Mouse (Mus musculus): ENCODE measurements around the gene Nfic. TPM values are rescaled to one million over a fixed set of nuclear protein-coding genes. Genes with fewer than 3 reads are reported as not detected.

Gene Nfic
- total and polyA plus RNA-seq, 3 experiments = 2.0 to 9.7 TPM; not detected in 1

- Histone ChIP-seq H3K27me3 (ENCODE audit: control insufficient read depth in 1 of 2, insufficient read depth in 2 of 2, low read length in 2 of 2) (no peaks in the 10 kb centered on the region), H3K79me2 (ENCODE audit: control insufficient read depth, insufficient read depth, low read length, poor library complexity) (peaks cover 7% of the 10 kb centered on the region), H3K27ac (ENCODE audit: control insufficient read depth, low read depth, low read length) (no peak overlapping the region), H3K4me3 (ENCODE audit: control insufficient read depth in 1 of 2, insufficient read depth in 1 of 2, low read depth in 2 of 2, low read length in 2 of 2) (no peak overlapping the region), H3K36me3 (ENCODE audit: control insufficient read depth in 1 of 2, insufficient read depth in 2 of 2, low read length in 2 of 2) (no peaks in the 10 kb centered on the region; a peak in 1 of 4 replicates), H3K4me1 (ENCODE audit: control insufficient read depth in 1 of 2, insufficient read depth in 2 of 2, low read length in 2 of 2) (peaks cover 0 to 1% of the 10 kb centered on the region in 2 experiments; a peak in 1 of 4 replicates), H3K9me3 (replicated peaks; ENCODE audit: insufficient read depth, low read length) (no peaks in the 10 kb centered on the region), H3K9ac (ENCODE audit: control insufficient read depth, low read depth, low read length, poor library complexity, severe bottlenecking) (no peak overlapping the region)
- no peak for DNase-seq (ENCODE audit: low read depth, low spot score)
- TF ChIP-seq MYC (IDR thresholded peaks at IDR 0.05; ENCODE audit: low read depth, low read length) (no peak), USF1 (IDR thresholded peaks at IDR 0.05; ENCODE audit: low read depth, low read length) (no peak), ETS1 (IDR thresholded peaks at IDR 0.05; ENCODE audit: low read depth, low read length) (no peak), ELF1 (IDR thresholded peaks at IDR 0.05; ENCODE audit: low read depth, low read length) (no peak), UBTF (IDR thresholded peaks at IDR 0.05; ENCODE audit: borderline replicate concordance, insufficient read depth, low read depth, low read length) (no peak), SMC3 (IDR thresholded peaks at IDR 0.05; ENCODE audit: low read depth, low read length) (no peak), GABPA (IDR thresholded peaks at IDR 0.05; ENCODE audit: low read depth, low read length) (no peak), MAX (IDR thresholded peaks at IDR 0.05; ENCODE audit: low read length) (no peak), GATA1 (IDR thresholded peaks at IDR 0.05; ENCODE audit: low read depth, low read length) (no peak), CTCF (IDR thresholded peaks at IDR 0.05 in 2 of 3, conservative IDR thresholded peaks at IDR 0.05 in 1 of 3; ENCODE audit: control insufficient read depth in 1 of 3, insufficient read depth in 1 of 3, low read depth in 2 of 3, low read length in 3 of 3, poor library complexity in 1 of 3, severe bottlenecking in 1 of 3) (no peak), MAZ (IDR thresholded peaks at IDR 0.05; ENCODE audit: low read depth, low read length) (no peak)
Observed at GRCm38 (mm10) chr10:81422191-81422590, 33.2 kb downstream of the Nfic start.

- no peak overlapping the region for H3K4me3 ChIP-seq (ENCODE audit: control insufficient read depth in 1 of 2, insufficient read depth in 1 of 2, low read depth in 2 of 2, low read length in 2 of 2)
- H3K9me3 ChIP-seq (replicated peaks; ENCODE audit: insufficient read depth, low read length) = no peaks in the 10 kb centered on the region
- TF ChIP-seq POLR2AphosphoS2 (IDR thresholded peaks at IDR 0.05; ENCODE audit: low read length) (no peak), GATA1 (IDR thresholded peaks at IDR 0.05; ENCODE audit: low read depth, low read length) (no peak), JUND (IDR thresholded peaks at IDR 0.05; ENCODE audit: low read depth, low read length) (no peak), MEF2A (IDR thresholded peaks at IDR 0.05; ENCODE audit: extremely low read depth, insufficient replicate concordance, low read depth, low read length, poor library complexity, severe bottlenecking) (no peak), UBTF (IDR thresholded peaks at IDR 0.05; ENCODE audit: borderline replicate concordance, insufficient read depth, low read depth, low read length) (no peak), RCOR1 (IDR thresholded peaks at IDR 0.05; ENCODE audit: low read depth, low read length) (no peak), NELFE (IDR thresholded peaks at IDR 0.05; ENCODE audit: low read depth, low read length) (no peak), TCF12 (IDR thresholded peaks at IDR 0.05; ENCODE audit: low read depth, low read length) (no peak), CHD1 (IDR thresholded peaks at IDR 0.05; ENCODE audit: low read depth, low read length) (no peak), ZMIZ1 (IDR thresholded peaks at IDR 0.05; ENCODE audit: low read depth, low read length) (no peak), BHLHE40 (IDR thresholded peaks at IDR 0.05; ENCODE audit: borderline replicate concordance, low read depth, low read length) (no peak), MAX (IDR thresholded peaks at IDR 0.05; ENCODE audit: low read length) (no peak)
- no peak for DNase-seq (ENCODE audit: low read depth, low spot score)
- no peaks in the 10 kb centered on the region; a peak in 1 of 4 replicates for H3K36me3 ChIP-seq (ENCODE audit: control insufficient read depth in 1 of 2, insufficient read depth in 2 of 2, low read length in 2 of 2)
- H3K4me1 ChIP-seq (ENCODE audit: control insufficient read depth in 1 of 2, insufficient read depth in 2 of 2, low read length in 2 of 2) = no peaks in the 10 kb centered on the region
- no peak overlapping the region for H3K27ac ChIP-seq (ENCODE audit: control insufficient read depth, low read depth, low read length)
- peaks cover 7% of the 10 kb centered on the region for H3K79me2 ChIP-seq (ENCODE audit: control insufficient read depth, insufficient read depth, low read length, poor library complexity)
- H3K27me3 ChIP-seq (ENCODE audit: control insufficient read depth in 1 of 2, insufficient read depth in 2 of 2, low read length in 2 of 2) = no peaks in the 10 kb centered on the region
- H3K9ac ChIP-seq (ENCODE audit: control insufficient read depth, low read depth, low read length, poor library complexity, severe bottlenecking) = no peak overlapping the region
Observed at GRCm38 (mm10) chr10:81421797-81422100, 33.7 kb downstream of the Nfic start.

All from MEL (cell line).